Mouse (Mus musculus) hindbrain, embryonic 15.5 days (tissue): ENCODE measurements around the gene Crtc2. TPM values are rescaled to one million over a fixed set of nuclear protein-coding genes. Genes with fewer than 3 reads are reported as not detected.
A peak's percentile ranks its signal among the peaks of the same experiment; 100 is the strongest.

Experiments
- ATAC-seq: fragments of 200-750 bp; cut with Nextera tagmentation; 2 replicates; pipeline ENCODE4 v1.8.0; 2017; ENCODE audit warnings: low read depth, moderate number of reproducible peaks, moderate TSS enrichment; ENCODE audit not compliant: low FRiP score
- H3K27ac ChIP-seq: fragments of 300-500 bp; sonication (generic); replicated peaks from 2 replicates; pipeline ENCODE4 v1.5.1; 2015; ENCODE audit warnings: mild to moderate bottlenecking, inconsistent platforms
- H3K27me3 ChIP-seq: fragments of 300-500 bp; sonication (generic); 2 replicates; pipeline ENCODE4 v1.6.1; 2015; ENCODE audit warnings: control low read depth, inconsistent platforms
- H3K36me3 ChIP-seq: fragments of 300-500 bp; sonication (generic); 2 replicates; pipeline ENCODE4 v1.6.1; 2015; ENCODE audit warnings: control low read depth, inconsistent platforms
- H3K4me1 ChIP-seq: fragments of 300-500 bp; sonication (generic); replicated peaks from 2 replicates; pipeline ENCODE4 v1.6.1; 2015; ENCODE audit warnings: control low read depth, inconsistent platforms
- H3K4me2 ChIP-seq: fragments of 300-500 bp; sonication (generic); 2 replicates; pipeline ENCODE4 v1.6.1; 2015; ENCODE audit warnings: moderate library complexity, mild to moderate bottlenecking, inconsistent platforms
- H3K4me3 ChIP-seq: fragments of 300-500 bp; sonication (generic); 2 replicates; pipeline ENCODE4 v1.5.1; 2015; ENCODE audit warnings: mild to moderate bottlenecking, inconsistent platforms
- H3K9ac ChIP-seq: fragments of 300-500 bp; sonication (generic); 2 replicates; pipeline ENCODE4 v1.6.1; 2015; ENCODE audit warnings: inconsistent platforms
- H3K9me3 ChIP-seq: fragments of 300-500 bp; sonication (generic); 2 replicates; pipeline ENCODE4 v1.6.1; 2016; ENCODE audit warnings: control low read depth, inconsistent platforms
- WGBS: fragments of 180-500 bp; shearing (Covaris S2); methylation state at CpG from one replicate; pipeline ENCODE4 v1.1.7; 2015; 5-methylcytosine and 5-hydroxymethylcytosine counted together
- microRNA-seq: library from miRNA; unstranded; fragments of <30 nt; microRNA quantifications from one replicate; pipeline ENCODE4, GENCODE M21; 2016
- polyA plus RNA-seq: library from polyadenylated mRNA; unstranded; fragments of >200 nt; fragmentation: Nextera tagmentation; extraction: Ambion mirVana; gene quantifications from 2 replicates; pipeline ENCODE4 v1.2.1, GENCODE M21; 2015

The Crtc2 gene
- polyA plus RNA-seq, 1 experiment from 2014 or later: 25.6 TPM

DNA sequence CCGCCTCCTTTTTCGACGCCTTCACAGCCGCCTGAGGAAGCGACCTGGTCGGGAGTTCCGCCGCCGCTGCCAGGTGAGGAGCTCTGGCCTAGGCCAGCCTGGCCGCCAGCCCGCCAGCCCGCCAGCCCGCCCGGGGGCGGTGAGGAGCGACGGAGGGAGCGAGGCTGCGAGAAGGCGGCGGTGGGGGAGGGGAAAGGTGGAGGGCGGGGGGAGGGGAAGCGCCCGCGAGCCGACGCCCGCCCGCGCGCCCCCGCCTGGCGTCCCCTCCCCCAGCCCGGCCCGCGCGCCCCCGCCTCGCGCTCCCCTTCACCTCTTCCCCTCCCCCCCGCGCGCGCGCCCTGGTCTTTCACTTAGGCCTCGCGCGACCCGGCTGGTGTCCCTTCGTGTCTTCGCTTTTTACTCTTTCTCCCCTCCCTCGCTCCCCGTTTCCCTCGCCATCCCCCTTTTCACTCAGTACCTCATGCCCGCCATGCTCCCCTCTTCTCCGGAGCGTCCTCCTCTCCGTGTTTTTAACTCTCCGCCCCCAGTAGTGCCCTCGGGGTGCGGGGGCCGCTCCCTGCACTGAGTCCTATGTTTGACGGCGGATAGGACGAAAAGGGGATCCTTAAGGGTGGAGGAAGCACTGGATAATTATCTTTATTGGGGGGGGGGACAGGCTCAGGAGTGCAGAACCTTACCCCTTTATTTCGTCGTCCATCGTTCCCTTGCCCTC is 39.5 kb downstream of the Crtc2 start:
- Histone ChIP-seq H3K9me3 (no peaks in the 10 kb centered on the region), H3K4me2 (peak overlapping the region; percentile 83), H3K36me3 (no peaks in the 10 kb centered on the region), H3K27ac (peak overlapping the region; percentile 97), H3K27me3 (no peaks in the 10 kb centered on the region), H3K4me3 (peak overlapping the region; percentile 66), H3K9ac (peak overlapping the region; percentile 95), H3K4me1 (peaks cover 29% of the 10 kb centered on the region)
- peak; percentile 1 for ATAC-seq
- 1% methylated on average over 26 of the region's 68 CpGs for WGBS

DNA sequence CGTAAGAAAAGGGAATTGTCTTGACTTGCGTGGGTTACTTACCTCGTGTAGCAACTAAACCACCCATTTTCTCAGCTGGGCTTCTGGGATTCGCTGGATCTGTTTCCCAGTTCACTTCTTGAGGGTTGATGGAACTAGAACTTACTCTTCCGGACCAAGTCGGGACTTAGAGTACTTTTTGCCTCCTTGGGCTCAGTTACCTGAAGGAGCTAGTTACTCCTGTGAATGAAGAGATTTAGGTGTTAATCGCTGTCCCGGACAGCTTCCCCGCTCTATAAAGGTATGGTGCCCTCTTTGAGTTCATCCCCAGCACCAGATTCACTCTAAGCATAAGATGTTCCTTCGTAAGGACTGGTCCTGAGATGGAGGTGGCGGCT is 40.1 kb downstream of the Crtc2 start:
- Histone ChIP-seq H3K4me1 (peaks cover 29% of the 10 kb centered on the region), H3K27ac (peak overlapping the region; percentile 97), H3K4me2 (peak overlapping the region; percentile 83), H3K9ac (peak overlapping the region; percentile 95), H3K9me3 (no peaks in the 10 kb centered on the region), H3K36me3 (no peaks in the 10 kb centered on the region), H3K4me3 (peak overlapping the region; percentile 66), H3K27me3 (no peaks in the 10 kb centered on the region)
- no peak for ATAC-seq
- WGBS: 1% methylated on average over 11 of the region's 11 CpGs

DNA sequence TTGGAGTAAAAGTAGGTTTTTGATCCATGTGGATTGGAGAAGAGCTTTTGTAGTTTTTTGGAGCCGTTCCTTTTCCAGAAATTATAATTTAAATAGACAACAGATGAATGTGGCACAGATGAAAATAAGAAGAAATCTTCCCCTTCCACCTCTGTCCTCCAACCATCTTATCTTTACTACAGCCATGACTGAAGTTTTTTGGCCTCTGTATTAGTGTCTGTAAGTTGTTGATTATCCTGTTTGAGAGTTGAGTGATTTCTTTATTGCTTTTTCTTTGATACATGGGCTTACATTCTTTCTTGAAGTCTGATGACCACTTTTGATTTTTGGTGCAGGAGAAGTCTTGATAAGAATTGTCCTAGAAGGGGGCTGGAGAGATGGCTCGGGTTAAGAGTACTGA is 40.7 kb downstream of the Crtc2 start:
- H3K9ac ChIP-seq: peak overlapping the region; percentile 95; the same call in 1 of the 2 replicates
- peaks cover 29% of the 10 kb centered on the region for H3K4me1 ChIP-seq
- peak overlapping the region; percentile 66 for H3K4me3 ChIP-seq
- no peaks in the 10 kb centered on the region for H3K27me3 ChIP-seq
- no peak for ATAC-seq
- H3K4me2 ChIP-seq: peak overlapping the region; percentile 83
- H3K27ac ChIP-seq: no peak overlapping the region
- WGBS: 79% methylated on average over 2 of the region's 2 CpGs
- H3K36me3 ChIP-seq: no peaks in the 10 kb centered on the region
- no peaks in the 10 kb centered on the region for H3K9me3 ChIP-seq

DNA sequence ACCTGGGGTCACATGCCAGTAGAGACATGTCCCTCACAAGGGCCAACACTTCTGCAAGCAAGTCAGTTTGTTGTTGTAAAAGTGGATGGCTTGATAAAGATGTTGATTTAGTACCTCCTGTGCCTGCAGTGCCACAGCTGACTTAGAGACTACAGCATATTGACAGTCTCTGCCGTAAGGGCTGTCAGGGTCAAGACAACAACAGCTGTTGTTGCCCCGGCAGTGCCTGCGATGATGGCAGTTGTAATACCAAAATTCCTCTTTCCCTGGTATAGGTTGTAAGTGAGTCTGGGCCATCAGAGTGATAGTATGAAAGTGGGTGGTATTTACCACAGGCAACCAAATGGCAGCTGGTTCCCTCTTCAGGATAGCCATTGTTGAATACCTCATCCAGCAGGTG is 51.8 kb downstream of the Crtc2 start:
- Histone ChIP-seq H3K4me1 (no peaks in the 10 kb centered on the region; the same call in 1 of the 2 replicates), H3K36me3 (no peaks in the 10 kb centered on the region), H3K9me3 (no peaks in the 10 kb centered on the region), H3K4me3 (no peak overlapping the region), H3K27me3 (no peaks in the 10 kb centered on the region), H3K9ac (no peak overlapping the region), H3K27ac (no peak overlapping the region), H3K4me2 (no peak overlapping the region)
- no peak for ATAC-seq
- WGBS: 54% methylated on average over 3 of the region's 3 CpGs

DNA sequence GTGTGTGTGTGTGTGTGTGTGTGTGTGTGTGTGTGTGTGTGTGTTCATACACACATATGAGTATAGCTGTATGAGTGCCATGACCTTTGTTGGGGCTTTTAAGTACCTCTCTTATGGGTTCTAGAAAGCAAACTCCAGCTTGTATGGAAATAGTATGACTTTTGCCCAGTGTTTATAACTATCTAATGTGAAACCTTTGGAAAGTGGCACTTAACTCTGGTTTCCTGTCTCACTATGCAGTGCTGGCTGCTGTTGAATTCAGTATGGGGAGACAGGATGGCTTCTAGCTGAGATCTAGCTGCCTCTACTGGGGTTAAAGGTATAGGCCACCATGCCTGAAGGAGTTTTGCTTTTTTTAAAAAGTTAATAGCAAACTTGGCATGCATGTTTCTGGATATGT is 55.6 kb downstream of the Crtc2 start:
- Histone ChIP-seq H3K9ac (no peak overlapping the region), H3K27me3 (no peaks in the 10 kb centered on the region), H3K4me3 (no peak overlapping the region), H3K36me3 (no peaks in the 10 kb centered on the region), H3K27ac (no peak overlapping the region), H3K4me2 (no peak overlapping the region), H3K4me1 (no peaks in the 10 kb centered on the region), H3K9me3 (no peaks in the 10 kb centered on the region)
- no peak for ATAC-seq

DNA sequence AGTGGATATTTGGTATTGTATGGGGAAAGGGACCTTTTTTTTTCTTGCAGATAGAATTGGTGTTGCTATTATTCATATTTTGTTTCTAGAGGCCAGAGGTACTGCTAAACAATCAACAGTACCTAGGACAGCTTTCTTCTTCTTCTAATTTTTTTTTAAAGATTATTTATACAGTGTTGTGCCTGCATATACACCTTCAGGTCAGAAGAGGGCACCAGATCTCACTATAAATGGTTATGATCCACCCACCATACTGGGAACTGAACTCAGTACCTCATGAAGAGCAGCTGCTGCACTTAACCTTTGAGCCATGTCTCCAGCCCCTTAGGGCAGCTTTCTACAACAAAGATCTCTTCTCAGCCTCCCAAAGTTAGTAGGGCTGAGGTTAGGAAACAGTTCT is 59.4 kb downstream of the Crtc2 start:
- Histone ChIP-seq H3K4me1 (no peaks in the 10 kb centered on the region), H3K36me3 (no peaks in the 10 kb centered on the region), H3K9me3 (no peaks in the 10 kb centered on the region), H3K27ac (no peak overlapping the region), H3K9ac (no peak overlapping the region), H3K4me2 (no peak overlapping the region), H3K4me3 (no peak overlapping the region), H3K27me3 (no peaks in the 10 kb centered on the region)
- no peak for ATAC-seq

Small RNAs within 50 kb of the gene (microRNA-seq; reads per million reads assigned to microRNA genes)
- not detected for gene Mir7012

Other genes starting within 250 kb of the Crtc2 start
- gene 4933434E20Rik, start 202.5 kb upstream of the Crtc2 start, polyA plus RNA-seq: 205 and 208 TPM in 2 replicates
- 121 and 130 TPM in 2 replicates for gene Ubap2l, start 201.5 kb upstream of the Crtc2 start, polyA plus RNA-seq
- gene Tpm3, start 181.5 kb upstream of the Crtc2 start, polyA plus RNA-seq: 342 and 354 TPM in 2 replicates
- 0.25 and 0.46 TPM in 2 replicates for gene Nup210l, start 150.0 kb upstream of the Crtc2 start, polyA plus RNA-seq
- 794 and 950 TPM in 2 replicates for gene Rps27, start 40.5 kb upstream of the Crtc2 start, polyA plus RNA-seq
- gene Rab13, start 40.5 kb upstream of the Crtc2 start, polyA plus RNA-seq: 27.2 and 28.7 TPM in 2 replicates
- 90.2 and 96.2 TPM in 2 replicates for gene Jtb, start 22.6 kb upstream of the Crtc2 start, polyA plus RNA-seq
- gene Creb3l4, start 10.7 kb upstream of the Crtc2 start, polyA plus RNA-seq: 2.2 and 3.1 TPM in 2 replicates
- gene Slc39a1, start 6.0 kb upstream of the Crtc2 start, polyA plus RNA-seq: 52.1 and 53.1 TPM in 2 replicates
- 7.7 and 8.8 TPM in 2 replicates for gene Dennd4b, start 11.0 kb downstream of the Crtc2 start, polyA plus RNA-seq
- gene Gatad2b, start 39.0 kb downstream of the Crtc2 start, polyA plus RNA-seq: 11.1 and 13.1 TPM in 2 replicates
- 31.4 and 34.1 TPM in 2 replicates for gene Slc27a3, start 135.8 kb downstream of the Crtc2 start, polyA plus RNA-seq
- 34.3 and 35.0 TPM in 2 replicates for gene Ints3, start 179.5 kb downstream of the Crtc2 start, polyA plus RNA-seq
- 2.4 and 2.8 TPM in 2 replicates for gene Npr1, start 211.7 kb downstream of the Crtc2 start, polyA plus RNA-seq
- gene Ilf2, start 222.0 kb downstream of the Crtc2 start, polyA plus RNA-seq: 231 and 240 TPM in 2 replicates
- gene Snapin, start 236.9 kb downstream of the Crtc2 start, polyA plus RNA-seq: 90.1 and 93.1 TPM in 2 replicates